Mouse (Mus musculus) lung, postnatal 25 days (tissue): Measurements from ENCODE around the gene Irf2.

ENCODE experiments used
- DNase-seq: peaks from one replicate; pipeline ENCODE4 v3.0.0; 2022; ENCODE audit warnings: low spot score

The Irf2 gene

DNA sequence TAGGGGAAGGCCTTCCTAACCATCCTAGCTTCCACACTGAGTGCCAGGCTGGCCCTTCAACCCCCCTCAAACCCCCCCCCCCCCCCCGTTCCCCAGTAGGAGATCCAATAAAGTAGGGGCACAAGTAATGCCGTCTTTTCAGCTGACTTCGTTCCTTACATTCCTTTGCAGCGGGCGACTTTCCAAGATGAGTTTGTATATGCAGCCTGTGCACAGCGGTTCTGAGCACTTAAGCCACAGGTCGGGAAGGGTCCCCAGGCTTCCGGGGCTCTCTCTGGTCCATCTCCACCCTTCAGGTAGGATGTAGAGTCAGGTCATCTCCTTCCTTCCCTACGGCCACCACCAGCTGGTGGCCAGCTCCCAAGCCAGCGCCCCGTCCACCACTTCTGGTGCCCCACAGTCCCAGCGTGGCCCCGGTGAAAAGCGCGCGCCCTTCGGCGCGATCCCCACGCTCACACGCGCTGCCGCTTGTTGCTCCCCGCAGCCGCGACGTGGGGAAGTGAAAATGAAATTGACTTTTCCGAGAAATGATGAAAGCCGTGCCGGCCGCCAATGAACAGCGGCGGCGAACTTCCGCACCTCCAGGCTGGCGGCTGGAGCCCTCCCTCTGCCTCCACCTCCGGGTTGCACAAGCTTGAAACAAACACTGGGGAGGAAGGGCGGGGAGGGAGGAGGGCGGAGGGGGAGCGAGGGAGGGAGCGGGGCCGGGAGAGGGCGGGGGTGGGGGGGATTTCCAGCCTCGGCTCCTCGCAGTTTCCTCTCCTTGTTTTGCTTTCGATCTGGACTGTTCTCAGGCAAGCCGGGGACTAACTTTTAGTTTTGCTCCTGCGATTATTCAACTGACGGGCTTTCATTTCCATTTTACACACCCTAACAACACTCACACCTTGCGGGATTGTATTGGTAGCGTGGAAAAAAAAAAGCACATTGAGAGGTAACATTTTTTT is at the start of gene Irf2:
Gene Irf2, plus strand, starts transcription at position 730 of the 947 bp plus-strand sequence.
- peak; percentile 95 for DNase-seq

DNA sequence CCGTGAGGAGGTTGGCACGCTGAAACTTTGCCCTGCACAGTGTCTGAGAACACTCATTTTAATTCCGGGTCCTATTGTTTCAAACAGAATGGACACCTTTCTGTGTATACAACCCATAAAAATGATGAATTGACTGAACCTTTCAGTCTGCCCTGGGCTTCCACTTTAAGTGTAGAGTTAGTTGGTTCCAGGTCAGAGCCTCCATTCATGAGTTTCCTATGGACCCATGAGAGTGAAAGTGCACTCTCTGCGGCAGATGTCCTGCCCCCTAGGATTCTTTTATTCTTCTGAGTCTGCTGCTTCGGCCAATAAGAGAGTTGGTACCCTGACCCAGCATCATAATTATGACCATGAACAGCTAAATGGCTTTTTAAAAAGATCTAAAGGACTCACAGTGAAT is 49.4 kb upstream of the Irf2 start:
- DNase-seq: no peak

DNA sequence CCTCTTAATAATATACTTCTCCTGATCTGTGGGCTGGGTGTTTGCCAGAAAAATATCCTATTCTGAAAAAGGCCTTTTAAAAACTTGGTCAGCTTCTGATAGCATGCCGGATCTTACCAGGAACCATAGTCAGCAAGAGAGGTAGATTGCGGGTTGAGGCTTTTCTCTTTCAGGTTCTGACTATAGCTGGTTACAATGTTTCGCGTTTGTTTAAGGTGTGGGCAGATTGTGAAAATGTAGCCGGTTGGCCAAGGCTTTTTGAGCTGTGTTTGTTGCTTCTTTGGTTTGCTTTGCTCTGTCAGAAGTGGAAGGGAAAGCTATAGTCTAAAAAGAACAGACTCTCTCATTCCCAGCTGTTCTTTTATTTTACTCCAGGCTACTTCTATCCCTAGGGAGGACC is 49.0 kb upstream of the Irf2 start:
- DNase-seq: no peak

DNA sequence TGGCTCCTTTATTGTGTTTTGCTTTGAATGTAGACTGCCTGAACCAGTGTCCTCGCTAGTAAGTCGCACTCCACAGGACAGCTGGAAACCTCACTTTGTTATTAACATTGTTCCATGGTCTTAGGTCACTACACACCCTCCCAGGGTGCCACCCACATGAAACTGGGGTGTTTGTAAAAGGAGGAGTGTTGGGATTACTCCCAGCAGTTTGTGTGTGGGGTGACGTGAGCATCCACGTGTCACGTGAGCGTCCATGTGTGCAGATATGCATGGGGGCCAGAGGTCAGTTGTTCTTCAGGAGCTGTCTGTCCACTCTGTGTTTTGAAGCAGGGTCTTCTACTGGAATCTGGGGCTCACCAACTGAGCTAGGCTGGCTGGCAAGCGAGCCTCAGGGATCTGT is 48.2 kb upstream of the Irf2 start:
- DNase-seq: peak; percentile 28

DNA sequence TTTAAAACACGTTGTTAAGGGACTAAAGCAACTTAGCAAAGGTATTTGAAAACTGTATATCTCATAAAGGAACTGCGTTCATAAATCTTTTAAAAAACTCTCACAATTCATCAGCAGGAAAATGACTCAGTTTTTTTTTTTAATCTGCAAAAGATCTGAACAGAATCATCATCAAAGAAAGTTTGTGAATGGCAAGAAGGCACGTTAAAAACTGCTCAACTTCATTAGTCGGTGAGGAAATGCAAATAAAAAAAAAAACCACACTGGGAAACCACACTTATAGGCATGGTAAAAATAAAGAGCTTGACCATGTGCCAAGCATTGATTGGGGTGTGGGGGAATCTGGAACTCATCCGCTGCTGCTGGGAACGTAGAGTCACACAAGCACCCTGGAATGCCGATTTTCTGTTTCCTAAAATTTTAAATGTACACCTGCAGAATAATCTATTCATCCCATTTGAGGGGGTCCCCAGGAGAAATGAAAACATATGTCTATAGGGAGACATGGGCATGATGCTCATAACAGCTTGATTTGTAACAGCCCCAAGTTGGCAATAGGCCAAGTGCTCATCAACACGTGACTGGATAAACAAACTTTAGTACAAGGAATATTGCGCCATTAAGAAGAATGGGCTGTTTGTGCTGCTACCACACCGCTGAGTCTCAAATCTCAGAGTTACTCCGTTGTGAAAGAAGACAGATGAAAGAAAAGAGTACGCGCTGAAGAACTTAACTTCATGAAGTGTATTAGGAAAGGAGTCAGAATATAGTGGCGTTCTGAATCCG is 43.1 kb upstream of the Irf2 start:
- peak; percentile 54 for DNase-seq

DNA sequence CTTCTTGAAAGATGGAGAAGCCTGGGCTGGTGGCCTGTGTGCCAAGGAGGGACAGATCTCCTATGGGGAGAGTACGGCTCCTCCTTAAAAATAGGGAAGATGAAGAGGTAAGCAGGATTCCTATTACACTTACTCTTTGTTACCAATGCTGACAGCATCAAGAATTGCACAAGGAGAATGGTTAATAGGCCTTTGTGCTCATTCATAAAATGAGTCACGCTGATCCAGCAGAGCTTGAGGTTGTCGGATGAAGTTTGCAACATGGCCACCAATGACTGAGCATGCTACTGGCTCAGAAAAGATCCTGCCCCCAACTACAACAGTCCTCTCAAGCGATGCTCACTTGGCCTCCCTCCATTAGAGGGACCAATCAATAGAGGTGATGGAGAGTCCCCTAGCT is 42.0 kb upstream of the Irf2 start:
- DNase-seq: no peak

DNA sequence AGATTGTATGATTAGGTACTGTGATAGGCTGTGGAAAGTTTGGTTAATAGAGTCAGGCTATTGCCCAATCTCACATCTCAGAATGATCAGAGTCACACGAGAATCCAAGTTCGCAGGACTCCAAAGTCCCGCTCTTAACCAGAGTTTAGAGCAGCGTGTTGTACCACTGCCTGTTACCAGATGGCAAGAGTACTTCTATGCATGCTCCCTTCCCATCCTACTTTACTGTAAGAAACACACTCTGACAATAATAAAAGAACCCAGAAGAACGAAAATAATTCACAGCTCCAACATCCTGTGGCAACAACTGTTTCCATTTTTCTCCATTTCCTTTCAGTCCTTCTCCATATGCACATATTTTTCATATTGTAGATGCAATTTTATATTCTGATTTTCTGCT is 41.4 kb upstream of the Irf2 start:
- no peak for DNase-seq

DNA sequence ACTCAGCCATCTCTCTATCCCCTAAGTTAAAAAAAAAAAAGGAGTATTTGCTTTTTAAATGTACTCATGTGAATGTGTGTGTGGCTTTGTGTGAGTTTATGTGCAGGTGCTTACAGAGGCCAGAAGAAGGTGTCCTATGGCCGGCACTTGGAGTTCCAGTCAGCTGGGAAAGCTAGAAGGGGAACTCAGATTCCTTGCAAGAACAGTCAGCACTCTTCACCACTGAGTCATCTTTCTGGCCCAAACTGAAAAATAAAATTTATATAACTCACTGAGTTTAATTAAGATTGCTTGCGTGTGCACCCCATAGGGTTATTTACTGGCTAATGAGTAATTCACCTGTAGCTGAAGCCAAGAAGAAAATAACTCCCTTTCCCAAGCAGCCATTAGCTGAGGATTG is 34.4 kb upstream of the Irf2 start:
- DNase-seq: no peak

DNA sequence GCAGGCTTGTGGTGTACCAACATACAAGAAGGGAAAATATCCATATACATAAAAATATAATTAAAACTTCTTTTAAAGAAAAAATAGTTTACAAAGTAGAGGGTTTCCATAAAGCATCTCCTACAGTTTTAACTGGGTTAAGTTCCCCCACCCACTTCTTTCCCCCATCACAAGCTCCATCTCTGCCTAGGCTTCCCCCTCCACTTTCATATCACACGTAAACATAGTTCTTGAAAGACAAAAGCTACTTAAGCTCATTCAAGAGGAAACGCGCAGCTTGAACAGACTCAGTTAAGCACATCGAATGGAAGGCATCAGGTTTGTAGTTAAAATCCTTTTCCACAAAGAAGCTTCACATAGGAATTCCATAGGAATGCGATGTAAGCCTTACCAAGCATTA is 32.8 kb upstream of the Irf2 start:
- DNase-seq: no peak

DNA sequence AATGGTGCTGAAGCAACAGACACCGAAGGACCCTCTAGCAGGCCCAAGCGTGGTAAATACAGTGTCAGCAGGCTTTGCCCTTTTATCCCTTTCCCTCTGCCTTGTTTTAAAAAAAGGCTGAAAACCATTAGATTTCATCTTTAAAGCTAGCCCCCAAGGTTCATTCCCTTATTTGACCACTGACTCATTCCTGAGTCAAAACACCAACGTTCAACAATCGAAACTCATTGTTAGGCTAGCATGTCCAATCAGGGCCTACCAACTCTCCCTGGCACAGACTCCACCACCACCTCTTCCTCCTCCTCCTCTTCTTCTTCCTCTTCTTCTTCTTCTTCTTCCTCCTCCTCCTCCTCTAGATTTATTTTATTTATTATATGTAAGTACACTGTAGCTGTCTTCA is 30.2 kb upstream of the Irf2 start:
- no peak for DNase-seq

DNA sequence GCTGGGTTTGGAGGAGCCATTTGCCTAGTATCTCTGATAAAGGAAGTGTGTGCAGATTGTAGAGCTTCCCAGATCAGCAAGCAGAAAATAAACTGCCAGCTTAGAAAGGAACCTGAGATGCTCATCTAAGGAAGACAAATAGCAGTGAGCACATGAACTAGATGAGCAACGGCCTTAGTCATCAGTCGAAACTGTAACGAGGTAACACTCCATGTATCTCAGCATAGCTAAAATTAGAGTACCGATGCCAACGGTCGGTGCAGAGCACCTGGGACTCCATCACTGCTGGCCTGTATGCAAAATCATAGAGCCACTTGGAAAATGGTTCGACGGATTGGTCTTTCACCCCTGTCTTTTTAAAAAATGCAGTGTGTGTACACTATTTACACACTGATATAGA is 29.2 kb upstream of the Irf2 start:
- DNase-seq: no peak

DNA sequence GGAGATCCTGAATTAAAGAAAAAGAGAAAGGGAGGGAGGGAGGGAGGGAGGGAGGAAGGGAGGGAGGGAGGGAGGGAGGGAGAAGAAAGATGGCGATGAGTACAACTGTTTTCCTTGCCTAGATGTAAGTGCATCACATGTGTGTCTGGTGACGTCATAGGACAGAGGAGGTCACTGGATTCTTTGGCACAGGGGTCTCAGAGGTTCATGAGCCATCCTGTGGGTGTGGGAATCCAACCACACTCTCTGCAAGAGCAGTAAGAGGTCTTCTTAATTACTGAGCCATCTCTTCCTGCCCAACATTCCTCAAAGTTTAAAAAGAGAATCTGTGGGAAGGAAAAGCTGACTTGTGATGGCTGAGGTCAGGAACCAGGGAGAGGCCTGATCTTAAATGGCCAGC is 28.0 kb upstream of the Irf2 start:
- no peak for DNase-seq

DNA sequence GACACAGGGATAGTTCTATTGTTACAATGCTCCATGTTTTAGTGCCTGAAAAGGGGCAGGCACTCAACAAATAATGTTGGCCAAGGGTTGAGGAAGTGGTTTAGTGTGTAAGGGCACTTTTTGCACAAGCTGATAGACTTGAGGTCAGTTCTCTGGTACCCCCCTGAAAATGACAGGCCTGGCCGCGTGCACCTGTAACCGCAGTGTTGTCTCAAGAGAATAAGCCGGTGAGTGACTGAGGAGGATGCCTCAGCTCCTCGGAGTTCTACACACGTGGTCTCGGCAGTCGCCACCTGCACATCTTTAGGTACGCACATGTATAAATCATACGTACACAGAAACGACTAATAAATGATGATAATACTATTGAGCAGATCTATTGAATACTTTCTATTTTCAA is 26.4 kb upstream of the Irf2 start:
- peak; percentile 25 for DNase-seq

DNA sequence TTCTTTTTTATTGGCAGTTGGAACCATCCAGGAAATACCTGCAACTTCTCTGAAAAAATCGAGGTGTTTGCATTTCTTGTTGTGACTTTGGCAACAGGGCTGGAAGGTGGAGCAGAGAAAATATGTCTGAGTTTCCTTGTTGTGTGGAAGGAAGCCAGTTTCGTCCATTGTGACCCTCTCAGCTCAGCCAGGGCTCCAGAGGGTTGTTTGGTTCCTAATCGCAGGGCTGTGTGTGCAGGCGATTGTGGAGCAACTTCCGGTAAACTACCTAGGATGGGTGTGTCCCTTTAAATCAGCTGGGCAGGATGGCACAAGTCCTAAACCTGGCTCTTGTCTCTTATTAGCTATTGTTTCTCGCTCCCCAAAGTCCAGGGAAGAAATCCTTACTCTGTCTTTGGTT is 25.7 kb upstream of the Irf2 start:
- DNase-seq: peak; percentile 68

DNA sequence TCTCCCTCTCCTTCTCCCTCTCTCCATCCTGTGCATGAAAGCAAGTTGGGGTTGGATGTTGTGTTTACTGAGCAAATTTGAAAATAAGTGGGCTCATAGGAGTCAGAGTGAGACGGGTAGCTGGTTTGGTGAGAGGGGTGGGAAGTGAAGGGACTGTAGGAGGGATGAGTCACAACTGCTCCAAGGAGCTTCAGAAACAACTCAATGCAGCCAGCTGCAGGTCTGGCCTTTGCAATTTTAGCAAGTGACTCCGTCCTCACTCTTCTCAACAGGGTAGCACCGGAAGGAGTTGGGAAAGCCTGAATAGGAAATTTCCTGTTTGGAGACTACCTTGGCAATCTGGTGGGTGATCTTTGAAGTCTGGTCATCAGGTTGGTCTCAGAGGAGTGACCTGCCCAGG is 25.1 kb upstream of the Irf2 start:
- no peak for DNase-seq

DNA sequence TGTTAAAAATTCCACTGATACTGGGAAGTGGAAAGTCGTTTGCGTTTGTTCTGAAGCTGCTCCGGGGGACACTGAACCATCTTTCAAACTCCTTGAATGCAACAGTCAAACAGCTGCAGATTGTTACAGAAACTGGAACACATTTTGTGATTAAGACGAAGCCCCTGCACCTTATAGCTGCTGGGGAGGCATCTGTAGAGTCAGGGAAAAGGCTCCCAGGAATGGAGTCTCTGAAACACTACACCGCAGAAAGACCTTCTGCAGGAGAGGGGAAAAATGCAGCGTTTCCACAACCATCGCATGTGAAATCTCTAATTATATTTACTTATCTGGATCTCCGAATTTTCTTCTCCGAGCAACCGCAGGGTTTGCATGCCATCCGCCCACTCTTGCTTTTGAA is 23.1 kb upstream of the Irf2 start:
- no peak for DNase-seq

DNA sequence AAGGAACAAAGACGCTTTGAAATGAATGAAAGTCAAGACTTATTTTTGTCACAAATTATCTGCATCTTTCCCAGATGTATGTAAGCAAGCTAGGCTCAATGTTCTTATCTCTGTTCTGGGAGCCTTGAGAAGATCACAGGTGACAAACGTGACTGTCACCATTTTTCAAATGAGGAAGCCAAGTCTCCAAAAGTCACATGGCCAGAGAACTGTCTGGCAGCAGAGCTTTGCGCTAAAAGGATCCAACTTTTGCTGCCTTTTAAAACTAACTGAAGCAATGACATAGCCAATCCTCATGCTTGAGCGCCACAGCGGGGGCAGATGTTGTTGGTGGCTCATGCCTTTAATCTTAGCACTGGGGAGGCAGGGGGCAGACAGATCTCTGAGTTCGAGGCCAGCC is 22.4 kb upstream of the Irf2 start:
- DNase-seq: no peak

DNA sequence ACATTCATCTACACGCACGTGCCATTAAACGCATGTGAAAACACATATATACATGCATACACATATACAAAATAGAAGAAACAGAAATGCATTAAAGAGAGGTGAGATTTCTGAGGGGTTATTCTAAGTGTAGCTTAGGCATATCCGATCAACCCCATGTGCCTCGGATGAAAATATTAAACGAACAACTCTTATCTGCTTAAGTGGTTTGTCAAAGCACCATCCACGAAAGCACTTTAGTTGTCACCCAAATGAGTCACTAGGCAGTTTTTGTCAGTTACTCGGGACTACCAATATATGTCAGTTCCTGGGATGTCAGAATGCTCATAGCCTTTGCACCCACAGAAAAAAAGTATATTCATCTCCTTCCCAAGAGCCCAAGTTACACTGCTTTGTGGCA is 21.2 kb upstream of the Irf2 start:
- DNase-seq: no peak

DNA sequence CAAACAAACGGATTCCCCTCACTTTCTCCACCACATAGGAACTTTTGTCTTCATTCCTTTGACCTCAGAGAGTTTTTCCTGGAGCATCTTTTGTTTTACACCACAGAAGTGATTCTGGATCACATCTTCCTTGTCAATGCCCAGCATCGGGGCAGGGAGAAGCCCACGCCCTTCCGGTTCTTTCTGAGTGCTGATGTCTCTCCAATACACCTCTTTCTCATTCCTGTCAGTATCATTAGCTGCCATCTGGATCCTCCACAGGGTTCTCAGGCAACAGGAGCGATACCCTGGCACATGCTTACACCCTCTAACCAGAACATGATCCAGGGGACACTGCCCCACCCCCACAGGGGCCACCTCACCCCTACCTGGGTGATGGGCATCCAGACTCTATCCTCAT is 20.8 kb upstream of the Irf2 start:
- no peak for DNase-seq

DNA sequence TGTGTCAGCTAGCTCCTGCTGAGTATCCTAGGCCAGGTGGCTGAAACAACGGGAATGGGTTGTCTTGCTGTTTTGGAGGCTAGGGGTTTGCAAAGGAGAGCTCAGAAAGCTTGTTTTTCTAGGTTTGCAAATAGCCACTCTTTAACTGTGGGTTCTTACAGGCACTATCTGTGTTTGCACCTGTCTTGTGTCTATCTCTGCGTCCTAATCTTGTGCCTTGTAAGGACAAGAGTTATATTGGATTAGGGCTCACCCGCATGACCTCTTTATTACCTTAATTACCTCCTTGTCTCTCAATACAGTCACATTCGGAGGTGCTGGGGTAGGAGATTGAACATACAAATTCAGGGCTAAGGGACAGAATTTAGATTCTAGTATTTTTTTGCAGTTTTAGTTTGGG is 18.9 kb upstream of the Irf2 start:
- DNase-seq: no peak

DNA sequence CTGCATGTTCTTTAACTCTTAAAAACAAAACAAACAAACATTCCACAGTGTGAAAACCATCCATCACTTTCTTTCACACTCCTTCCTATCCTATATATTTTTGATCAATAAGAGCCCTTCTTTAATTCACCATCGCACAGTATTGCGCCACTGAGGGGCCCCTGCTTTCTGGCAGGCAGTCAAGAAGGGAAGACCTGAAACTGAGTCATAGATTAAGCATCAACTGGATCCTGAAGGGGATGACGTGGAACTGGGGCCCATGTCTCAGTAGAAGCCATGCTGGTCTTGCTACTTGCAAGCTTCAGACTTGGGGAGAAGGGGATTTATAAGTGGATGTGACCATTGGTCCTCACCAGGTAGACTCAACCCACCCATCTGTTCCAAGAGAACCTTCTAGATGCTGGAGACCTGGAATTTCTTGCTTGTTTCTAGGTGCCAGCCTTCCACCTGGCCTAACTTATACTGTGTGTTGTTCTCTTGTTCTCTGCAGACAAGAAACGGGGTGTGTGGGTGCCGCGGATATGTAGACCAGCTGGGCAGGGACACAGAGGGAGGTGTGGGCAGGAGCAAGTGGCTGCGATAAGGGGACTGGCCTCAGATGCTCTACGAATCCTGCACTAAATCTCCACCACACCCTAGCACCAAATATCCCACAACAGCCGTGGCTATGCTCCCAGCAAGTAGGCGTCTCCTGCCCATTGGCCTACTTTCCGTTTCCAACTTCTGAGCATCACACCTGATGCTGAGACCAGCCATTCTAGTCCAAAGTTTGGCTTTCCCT is 18.3 kb upstream of the Irf2 start:
- no peak for DNase-seq

DNA sequence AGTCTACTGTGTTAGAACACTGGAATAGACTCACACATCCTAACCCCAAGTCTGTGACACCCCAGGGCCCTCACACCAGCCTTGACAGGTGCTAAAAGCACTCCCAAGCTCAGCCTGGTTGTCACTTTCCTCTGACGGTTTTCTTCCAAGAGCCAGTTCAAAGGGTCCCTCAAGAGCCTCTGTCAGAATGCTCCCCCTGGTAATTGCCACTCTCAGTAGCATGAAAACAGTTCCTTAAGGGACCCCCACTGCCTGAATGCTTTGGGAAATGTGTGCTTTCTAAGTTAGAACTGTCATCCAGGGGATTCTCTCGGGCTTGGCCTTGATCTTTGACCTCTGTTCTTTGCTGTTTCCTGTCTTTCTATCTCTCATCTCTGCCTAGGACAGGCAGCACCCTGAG is 17.0 kb upstream of the Irf2 start:
- DNase-seq: no peak

DNA sequence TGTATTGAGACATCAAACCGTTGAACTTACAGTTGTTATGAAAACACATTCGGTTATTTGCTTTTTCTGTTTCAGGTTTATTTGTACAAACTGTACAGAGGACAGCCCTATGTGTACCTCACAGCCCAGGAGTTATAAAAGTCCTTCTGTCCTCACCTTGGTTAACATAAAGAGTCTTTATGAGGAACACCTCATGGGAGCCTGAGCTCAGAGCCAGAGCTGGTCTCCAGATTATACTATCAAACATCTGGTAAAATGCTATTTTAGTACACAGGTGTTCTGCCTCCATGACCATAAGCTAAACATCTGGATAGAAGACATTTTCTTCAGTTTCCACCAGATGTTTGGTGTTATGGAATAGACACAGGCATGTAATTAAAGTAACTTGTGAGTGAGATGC is 13.1 kb upstream of the Irf2 start:
- DNase-seq: no peak
